Mouse (Mus musculus): ENCODE results near the gene Fsip1. TPM values are rescaled to one million over a fixed set of nuclear protein-coding genes. Genes with fewer than 3 reads are reported as not detected.
"Not testable (repeated sequence)": the region's sequence is repeated elsewhere in the genome, so short reads cannot be mapped to it uniquely, and the experiment has no call there.

Gene Fsip1
- polyA plus RNA-seq, 1 experiment from 2014 or later, result 2.5 TPM

GRCm38 (mm10) chr2:118149855-118150563 is 106.8 kb downstream of the Fsip1 start:
- no peaks in the 10 kb centered on the region for H3K36me3 ChIP-seq (replicated peaks; ENCODE audit: control insufficient read depth, insufficient read depth)

DNA sequence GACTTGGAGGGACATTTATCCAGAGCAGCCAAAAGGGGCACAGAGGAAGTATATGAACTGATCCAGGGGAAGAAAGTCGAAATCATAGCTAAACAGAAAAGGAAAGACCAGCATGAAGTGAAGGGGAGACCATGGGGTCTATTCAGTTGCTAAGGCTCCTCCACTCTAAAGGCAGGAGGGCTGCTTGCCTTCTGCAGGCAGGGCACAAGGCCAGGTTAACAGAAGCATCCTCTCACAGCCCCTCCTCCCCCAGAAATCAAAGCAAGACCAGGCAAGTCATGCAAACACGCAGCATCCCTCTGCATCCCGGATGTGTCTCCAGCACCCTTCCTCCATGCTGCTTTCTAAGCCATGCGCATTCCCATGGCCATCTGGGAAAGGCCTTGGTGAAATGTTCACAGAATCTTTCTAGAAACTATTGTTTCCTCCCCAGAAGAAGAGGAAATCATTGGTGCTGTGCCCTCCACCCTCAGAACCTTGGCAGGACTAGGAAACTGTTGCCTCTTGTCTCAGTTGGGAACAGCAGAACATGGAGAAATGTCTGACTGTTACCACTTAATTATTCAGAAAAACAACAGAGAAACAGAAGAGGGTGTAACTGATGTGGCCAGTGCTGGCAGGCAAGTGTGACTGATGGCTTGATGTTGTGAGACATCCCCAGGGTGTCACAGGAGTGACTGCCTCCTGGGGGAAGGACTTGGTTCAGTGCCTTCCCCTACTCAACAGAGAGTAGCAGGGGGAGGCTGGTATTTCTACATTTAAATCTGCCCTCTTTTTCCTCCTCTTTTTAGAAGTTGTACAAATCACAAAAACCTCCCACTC is 108.2 kb downstream of the Fsip1 start:
- Histone ChIP-seq H3K4me1 (replicated peaks; ENCODE audit: control insufficient read depth, insufficient read depth, low read length) (no peaks in the 10 kb centered on the region), H3K4me3 (replicated peaks; ENCODE audit: low read length) (no peak overlapping the region), H3K9ac (no peak overlapping the region), H3K27me3 (ENCODE audit: control insufficient read depth, insufficient read depth, low read length) (no peaks in the 10 kb centered on the region), H3K4me2 (replicated peaks) (no peak overlapping the region), H3K9me3 (ENCODE audit: control insufficient read depth, low read length) (no peaks in the 10 kb centered on the region), H3K36me3 (replicated peaks; ENCODE audit: control insufficient read depth, insufficient read depth) (no peaks in the 10 kb centered on the region), H3K27ac (no peak overlapping the region)
- DNase-seq (ENCODE audit: low spot score) (no peak), ATAC-seq (ENCODE audit: low FRiP score) (no peak)
- WGBS, result 72% methylated on average over 4 of the region's 4 CpGs

More at GRCm38 (mm10) chr2:118149855-118150563, 106.8 kb downstream of the Fsip1 start:
- 0 out of 2 replicates have a peak overlapping the region, but pooled peaks have one; percentile 11 for H3K27ac ChIP-seq
- DNase-seq (ENCODE audit: low spot score), result peak; percentile 61
- no peak overlapping the region for H3K4me3 ChIP-seq (replicated peaks; ENCODE audit: low read length)
- no peak overlapping the region for H3K4me2 ChIP-seq (replicated peaks)
- no peaks in the 10 kb centered on the region for H3K4me1 ChIP-seq (replicated peaks; ENCODE audit: control insufficient read depth, insufficient read depth, low read length)
- no peaks in the 10 kb centered on the region for H3K27me3 ChIP-seq (ENCODE audit: control insufficient read depth, insufficient read depth, low read length)
- peak; percentile 40; the same call in 1 of the 2 replicates for ATAC-seq (ENCODE audit: low FRiP score)
- WGBS, result 66% methylated on average over 12 of the region's 12 CpGs
- no peaks in the 10 kb centered on the region for H3K9me3 ChIP-seq (ENCODE audit: control insufficient read depth, low read length)
- no peak overlapping the region for H3K9ac ChIP-seq

- not testable (repeated sequence) for H3K4me1 ChIP-seq (replicated peaks; ENCODE audit: control insufficient read depth, insufficient read depth, low read length); H3K27me3 ChIP-seq (ENCODE audit: control insufficient read depth, insufficient read depth, low read length); H3K4me2 ChIP-seq (replicated peaks); H3K4me3 ChIP-seq (replicated peaks; ENCODE audit: low read length); ATAC-seq (ENCODE audit: low FRiP score); H3K9me3 ChIP-seq (ENCODE audit: control insufficient read depth, low read length); H3K9ac ChIP-seq; H3K36me3 ChIP-seq (replicated peaks; ENCODE audit: control insufficient read depth, insufficient read depth); DNase-seq (ENCODE audit: low spot score); H3K27ac ChIP-seq
- 52% methylated on average over 3 of the region's 3 CpGs for WGBS
Observed at GRCm38 (mm10) chr2:118147749-118148148, 109.0 kb downstream of the Fsip1 start.

- ATAC-seq (ENCODE audit: low FRiP score), result no peak
- 96% methylated on average over 10 of the region's 10 CpGs for WGBS
- H3K4me2 ChIP-seq (replicated peaks), result no peak overlapping the region
Observed at GRCm38 (mm10) chr2:118141651-118142050, 115.1 kb downstream of the Fsip1 start.

DNA sequence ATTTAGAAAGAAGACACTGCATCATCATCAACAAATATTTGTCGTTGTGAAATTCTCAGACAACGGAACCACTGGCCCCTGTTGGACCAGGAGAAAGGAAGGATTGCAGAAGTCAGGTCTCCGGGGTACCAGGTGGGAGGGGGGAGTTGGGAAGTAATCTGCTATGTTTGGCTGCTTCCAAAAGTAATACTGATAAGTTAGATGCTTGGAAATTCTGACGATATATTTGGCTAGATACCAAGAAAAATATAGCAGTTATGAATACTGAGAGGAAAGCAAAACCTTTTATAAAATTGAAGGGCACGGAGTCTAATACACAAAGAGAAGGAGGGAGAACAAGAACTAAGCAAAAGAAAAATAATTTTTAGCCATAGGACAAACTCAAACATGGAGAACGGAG is 117.5 kb downstream of the Fsip1 start:
- Histone ChIP-seq H3K4me2 (replicated peaks) (no peak overlapping the region), H3K4me1 (replicated peaks; ENCODE audit: control insufficient read depth, insufficient read depth, low read length) (no peaks in the 10 kb centered on the region), H3K27ac (no peak overlapping the region), H3K27me3 (ENCODE audit: control insufficient read depth, insufficient read depth, low read length) (no peaks in the 10 kb centered on the region), H3K9me3 (ENCODE audit: control insufficient read depth, low read length) (no peaks in the 10 kb centered on the region), H3K9ac (no peak overlapping the region), H3K4me3 (replicated peaks; ENCODE audit: low read length) (no peak overlapping the region), H3K36me3 (replicated peaks; ENCODE audit: control insufficient read depth, insufficient read depth) (no peaks in the 10 kb centered on the region)
- ATAC-seq (ENCODE audit: low FRiP score) (no peak), DNase-seq (ENCODE audit: low spot score) (no peak)
- WGBS, result 89% methylated on average over 6 of the region's 6 CpGs

More at GRCm38 (mm10) chr2:118141651-118142050, 115.1 kb downstream of the Fsip1 start:
- H3K9me3 ChIP-seq (ENCODE audit: control insufficient read depth, low read length), result no peaks in the 10 kb centered on the region
- H3K36me3 ChIP-seq (replicated peaks; ENCODE audit: control insufficient read depth, insufficient read depth), result no peaks in the 10 kb centered on the region
- no peak overlapping the region for H3K27ac ChIP-seq
- no peak for DNase-seq (ENCODE audit: low spot score)
- no peaks in the 10 kb centered on the region for H3K27me3 ChIP-seq (ENCODE audit: control insufficient read depth, insufficient read depth, low read length)
- H3K4me3 ChIP-seq (replicated peaks; ENCODE audit: low read length), result no peak overlapping the region
- H3K4me1 ChIP-seq (replicated peaks; ENCODE audit: control insufficient read depth, insufficient read depth, low read length), result no peaks in the 10 kb centered on the region
- H3K9ac ChIP-seq, result no peak overlapping the region

- no peak for ATAC-seq (ENCODE audit: low FRiP score)
- no peak overlapping the region for H3K4me3 ChIP-seq (replicated peaks; ENCODE audit: low read length)
- no peak overlapping the region for H3K4me2 ChIP-seq (replicated peaks)
- H3K4me1 ChIP-seq (replicated peaks; ENCODE audit: control insufficient read depth, insufficient read depth, low read length), result no peaks in the 10 kb centered on the region
- no peak for DNase-seq (ENCODE audit: low spot score)
- no peaks in the 10 kb centered on the region for H3K27me3 ChIP-seq (ENCODE audit: control insufficient read depth, insufficient read depth, low read length)
- 93% methylated on average over 2 of the region's 2 CpGs for WGBS
- H3K9me3 ChIP-seq (ENCODE audit: control insufficient read depth, low read length), result no peaks in the 10 kb centered on the region
- H3K27ac ChIP-seq, result no peak overlapping the region
- H3K36me3 ChIP-seq (replicated peaks; ENCODE audit: control insufficient read depth, insufficient read depth), result no peaks in the 10 kb centered on the region
- H3K9ac ChIP-seq, result no peak overlapping the region
Observed at GRCm38 (mm10) chr2:118137776-118138175, 119.0 kb downstream of the Fsip1 start.

DNA sequence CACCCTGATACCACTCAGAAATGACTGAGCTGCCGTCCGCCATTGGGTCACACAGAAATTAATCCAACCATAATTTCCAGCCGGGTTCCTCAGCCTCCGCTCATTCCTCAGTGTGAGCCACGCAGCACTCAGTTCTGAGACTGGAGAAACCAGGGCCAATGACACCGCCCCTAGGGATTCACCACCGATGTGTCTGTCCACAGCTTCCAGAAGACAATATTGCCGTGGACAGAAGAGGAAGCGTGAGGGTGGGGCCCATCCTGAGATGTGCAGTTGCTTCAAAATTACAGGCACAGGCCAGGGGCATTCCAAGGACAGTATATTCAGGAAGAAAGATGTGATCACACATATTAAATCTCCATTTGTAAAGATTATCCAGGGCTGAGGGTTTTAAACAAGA is 119.7 kb downstream of the Fsip1 start:
- Histone ChIP-seq H3K4me2 (replicated peaks) (no peak overlapping the region), H3K4me1 (replicated peaks; ENCODE audit: control insufficient read depth, insufficient read depth, low read length) (no peaks in the 10 kb centered on the region), H3K4me3 (replicated peaks; ENCODE audit: low read length) (no peak overlapping the region), H3K27me3 (ENCODE audit: control insufficient read depth, insufficient read depth, low read length) (no peaks in the 10 kb centered on the region), H3K36me3 (replicated peaks; ENCODE audit: control insufficient read depth, insufficient read depth) (no peaks in the 10 kb centered on the region), H3K9ac (no peak overlapping the region), H3K9me3 (ENCODE audit: control insufficient read depth, low read length) (no peaks in the 10 kb centered on the region), H3K27ac (no peak overlapping the region)
- 88% methylated on average over 9 of the region's 9 CpGs for WGBS
- ATAC-seq (ENCODE audit: low FRiP score) (no peak), DNase-seq (ENCODE audit: low spot score) (no peak)

DNA sequence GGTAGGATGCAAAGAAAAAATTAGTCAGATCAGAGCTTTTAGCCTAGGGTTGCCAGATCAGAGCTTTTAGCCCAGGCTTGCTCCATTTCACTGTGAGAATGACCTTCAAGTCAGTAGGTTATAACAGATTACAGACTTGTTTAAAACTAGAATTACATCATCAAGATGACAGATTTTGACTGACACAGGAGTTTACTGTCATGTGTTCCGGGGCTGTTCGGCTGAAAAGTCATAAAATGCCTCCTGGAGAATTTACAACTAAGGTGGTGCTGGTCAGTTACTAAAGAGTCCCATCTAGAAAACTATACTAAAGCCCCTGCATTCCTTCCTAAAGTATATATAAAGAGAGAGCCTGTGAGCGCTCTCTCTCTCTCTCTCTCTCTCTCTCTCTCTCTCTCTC is 128.5 kb downstream of the Fsip1 start:
- Histone ChIP-seq H3K4me2 (replicated peaks) (no peak overlapping the region), H3K27me3 (ENCODE audit: control insufficient read depth, insufficient read depth, low read length) (no peaks in the 10 kb centered on the region), H3K27ac (no peak overlapping the region), H3K9me3 (ENCODE audit: control insufficient read depth, low read length) (no peaks in the 10 kb centered on the region), H3K36me3 (replicated peaks; ENCODE audit: control insufficient read depth, insufficient read depth) (no peaks in the 10 kb centered on the region), H3K9ac (no peak overlapping the region), H3K4me1 (replicated peaks; ENCODE audit: control insufficient read depth, insufficient read depth, low read length) (no peaks in the 10 kb centered on the region), H3K4me3 (replicated peaks; ENCODE audit: low read length) (no peak overlapping the region)
- 83% methylated on average over 3 of the region's 3 CpGs for WGBS
- DNase-seq (ENCODE audit: low spot score) (no peak), ATAC-seq (ENCODE audit: low FRiP score) (no peak)

GRCm38 (mm10) chr2:118127516-118128288 is 129.1 kb downstream of the Fsip1 start:
- Histone ChIP-seq H3K4me3 (replicated peaks; ENCODE audit: low read length) (no peak overlapping the region), H3K27ac (no peak overlapping the region), H3K27me3 (ENCODE audit: control insufficient read depth, insufficient read depth, low read length) (no peaks in the 10 kb centered on the region), H3K9ac (no peak overlapping the region), H3K36me3 (replicated peaks; ENCODE audit: control insufficient read depth, insufficient read depth) (0 out of 2 replicates have a peak, but pooled peaks cover 2% of the 10 kb centered on the region), H3K4me1 (replicated peaks; ENCODE audit: control insufficient read depth, insufficient read depth, low read length) (no peaks in the 10 kb centered on the region), H3K9me3 (ENCODE audit: control insufficient read depth, low read length) (no peaks in the 10 kb centered on the region), H3K4me2 (replicated peaks) (no peak overlapping the region)
- 88% methylated on average over 5 of the region's 5 CpGs for WGBS
- ATAC-seq (ENCODE audit: low FRiP score), result no peak
- no peak for DNase-seq (ENCODE audit: low spot score)
